Mouse (Mus musculus): ENCODE data around the gene Olfr860. TPM values are rescaled to one million over a fixed set of nuclear protein-coding genes. Genes with fewer than 3 reads are reported as not detected.
"Not testable (repeated sequence)": the region's sequence is repeated elsewhere in the genome, so short reads cannot be mapped to it uniquely, and the experiment has no call there.

Olfr860 gene
- not detected in 2 replicates for polyA plus RNA-seq (2015; fragmentation: Nextera tagmentation; extraction: Ambion mirVana)

DNA sequence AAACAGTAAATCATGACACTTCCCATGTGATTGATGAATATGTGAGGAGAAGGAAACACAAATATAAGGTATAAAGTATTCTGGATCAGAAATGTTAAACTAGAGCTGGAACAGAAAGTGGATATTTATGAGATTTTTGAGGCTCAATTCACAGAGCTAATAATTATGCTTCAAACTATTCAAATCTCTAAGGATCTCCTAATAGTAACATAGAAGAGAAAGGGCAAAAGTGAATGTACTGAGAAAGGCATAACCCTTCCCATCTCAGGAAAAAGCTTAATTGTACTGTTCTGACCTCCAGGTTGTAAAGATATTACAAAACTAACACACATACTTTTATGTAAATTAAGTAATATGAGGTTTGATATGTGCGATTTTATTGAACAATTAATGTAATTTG is at the start of gene Olfr860:
Olfr860 (minus strand) TSS at position 101 of the 400 bp plus-strand sequence.
- no peak for DNase-seq (ENCODE audit: low spot score)

DNA sequence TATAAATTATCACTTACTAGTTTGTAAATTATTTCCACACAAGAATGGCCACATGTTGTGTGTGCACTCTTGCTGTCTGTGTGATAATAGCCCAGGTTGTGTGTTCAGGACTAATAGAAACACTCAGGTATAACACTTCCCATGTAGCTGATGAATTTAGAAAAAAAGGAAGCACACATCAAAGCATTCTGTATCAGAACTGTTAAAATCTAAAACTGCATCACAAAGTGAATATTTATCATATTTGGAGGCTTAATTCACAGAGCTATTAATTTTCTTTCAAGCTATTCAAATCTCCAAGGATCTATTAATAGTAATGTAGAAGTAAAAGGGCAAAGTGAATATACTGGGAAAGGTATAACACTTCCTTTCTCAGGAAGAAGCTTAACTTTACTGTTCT is 38.4 kb upstream of the Olfr860 start, which contains the start of gene Olfr862:
Olfr862 (minus strand) TSS at position 101 of the 400 bp plus-strand sequence.
- no peak for DNase-seq (ENCODE audit: low spot score)

DNA sequence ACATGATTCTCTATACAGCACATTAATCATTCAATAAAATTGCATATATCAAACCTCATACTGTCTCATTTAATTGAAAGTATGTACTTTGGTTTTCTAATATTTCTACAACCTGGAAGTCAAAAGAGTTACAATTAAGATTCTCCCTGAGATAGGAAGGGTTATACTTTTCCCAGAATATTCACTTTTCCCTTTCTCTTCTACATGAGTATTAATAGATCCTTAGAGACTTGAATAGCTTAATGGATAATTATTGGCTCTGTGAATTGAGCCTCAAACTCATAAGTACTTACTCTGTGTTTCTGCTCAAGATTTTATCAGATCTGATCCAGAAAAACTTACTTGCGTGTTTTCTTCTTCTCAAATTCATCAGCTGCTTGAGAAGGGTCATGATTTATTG is 44.9 kb downstream of the Olfr860 start, which contains the start of gene Olfr859:
Olfr859 (plus strand) TSS at position 301 of the 400 bp plus-strand sequence.
- DNase-seq (ENCODE audit: low spot score): not testable (repeated sequence)

DNA sequence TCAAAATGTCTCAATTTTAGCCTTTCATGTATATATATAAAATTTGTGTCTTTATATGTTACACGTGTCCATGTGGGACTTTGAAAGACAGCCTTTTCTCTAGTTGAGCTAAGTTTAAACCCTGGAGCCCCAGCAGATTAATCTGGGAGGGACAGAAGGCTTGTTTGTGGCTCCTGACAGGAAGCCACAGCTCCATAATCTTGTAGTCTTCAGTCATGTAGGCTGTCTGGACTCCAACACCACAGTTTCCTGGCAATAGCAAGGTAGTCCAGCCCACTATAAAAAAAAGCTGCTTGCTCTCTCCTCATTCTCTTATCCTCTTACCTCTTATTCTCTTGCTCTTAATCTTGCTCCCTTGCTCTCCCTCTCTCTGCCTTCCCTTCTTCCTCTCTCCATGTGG is 46.5 kb downstream of the Olfr860 start:
- DNase-seq (ENCODE audit: low spot score): no peak

Other genes starting within 250 kb of the Olfr860 start
- gene Zfp317, start 227.6 kb downstream of the Olfr860 start, polyA plus RNA-seq (2015; fragmentation: Nextera tagmentation; extraction: Ambion mirVana): 16.5 and 18.1 TPM in 2 replicates
- not detected in 2 replicates for gene Olfr857, start 140.3 kb downstream of the Olfr860 start, polyA plus RNA-seq (2015; fragmentation: Nextera tagmentation; extraction: Ambion mirVana)
- gene Olfr58, start 69.5 kb downstream of the Olfr860 start, polyA plus RNA-seq (2015; fragmentation: Nextera tagmentation; extraction: Ambion mirVana): not detected in 2 replicates
- not detected in 2 replicates for gene Olfr859, start 44.8 kb downstream of the Olfr860 start, polyA plus RNA-seq (2015; fragmentation: Nextera tagmentation; extraction: Ambion mirVana)
- not detected in 2 replicates for gene Olfr862, start 38.3 kb upstream of the Olfr860 start, polyA plus RNA-seq (2015; fragmentation: Nextera tagmentation; extraction: Ambion mirVana)
- 0.38 and 0.46 TPM in 2 replicates for gene Olfr77, start 67.1 kb upstream of the Olfr860 start, polyA plus RNA-seq (2015; fragmentation: Nextera tagmentation; extraction: Ambion mirVana)
- gene Olfr866, start 178.3 kb upstream of the Olfr860 start, polyA plus RNA-seq (2015; fragmentation: Nextera tagmentation; extraction: Ambion mirVana): not detected in 2 replicates
- not detected in 2 replicates for gene Olfr867, start 207.8 kb upstream of the Olfr860 start, polyA plus RNA-seq (2015; fragmentation: Nextera tagmentation; extraction: Ambion mirVana)
- gene Olfr868, start 248.9 kb upstream of the Olfr860 start, polyA plus RNA-seq (2015; fragmentation: Nextera tagmentation; extraction: Ambion mirVana): not detected in 2 replicates

Measured in thymus, postnatal 0 days (tissue).